Mouse (Mus musculus) brain, embryonic 14.5 days (tissue): ENCODE measurements around the gene 1700011L22Rik.

Experiments
- CTCF ChIP-seq: fragments of 200-500 bp; IDR thresholded peaks from 2 replicates; pipeline ENCODE4 v1.5.1; 2012; ENCODE audit warnings: inconsistent platforms, mild to moderate bottlenecking, moderate library complexity, borderline replicate concordance; ENCODE audit not compliant: insufficient read depth, insufficient read length; ENCODE audit errors: extremely low read depth
- POLR2A ChIP-seq: fragments of 200-500 bp; IDR thresholded peaks from 2 replicates; pipeline ENCODE4 v1.6.1; 2012; ENCODE audit warnings: mild to moderate bottlenecking, inconsistent platforms, borderline replicate concordance; ENCODE audit not compliant: poor library complexity, insufficient read depth, insufficient read length, severe bottlenecking; ENCODE audit errors: extremely low read depth

DNA sequence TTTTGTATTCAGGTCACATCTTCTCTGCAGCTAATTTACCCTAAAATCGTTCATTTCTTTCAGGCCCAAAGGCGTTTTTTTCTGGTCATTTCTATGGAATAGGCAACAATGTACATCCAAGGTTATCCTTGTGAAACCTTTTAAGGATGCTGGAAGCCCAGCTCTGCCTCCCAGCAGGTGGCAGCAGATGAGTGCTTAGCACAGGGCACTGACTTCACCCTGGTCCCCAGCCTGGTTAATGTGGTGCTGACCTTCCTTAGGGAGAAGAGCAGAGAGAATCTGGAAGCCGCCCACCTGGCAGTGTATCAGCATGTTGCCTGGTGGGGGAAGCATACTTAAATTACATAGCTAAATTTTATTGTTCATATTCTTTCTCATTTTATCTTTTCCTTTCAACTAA lies 49.4 kb upstream of the 1700011L22Rik start:
- TF ChIP-seq CTCF: peak; percentile 80
- no peak for TF ChIP-seq POLR2A
